Mouse (Mus musculus) heart, embryonic 11.5 days (tissue): Measurements from ENCODE around the gene Nes. TPM values are rescaled to one million over a fixed set of nuclear protein-coding genes. Genes with fewer than 3 reads are reported as not detected.

Source experiments
- polyA plus RNA-seq: library from polyadenylated mRNA; unstranded; fragments of >200 nt; fragmentation: Nextera tagmentation; extraction: Ambion mirVana; gene quantifications from 2 replicates; pipeline ENCODE4 v1.2.1, GENCODE M21; 2014

Nes gene
- polyA plus RNA-seq, 1 experiment from 2014 or later = 15.1 TPM

Other genes starting within 250 kb of the Nes start
- 0.43 and 0.66 TPM in 2 replicates for gene Lrrc71, start 222.5 kb upstream of the Nes start, polyA plus RNA-seq
- gene Ntrk1, start 175.9 kb upstream of the Nes start, polyA plus RNA-seq = 0.30 and 0.51 TPM in 2 replicates
- gene Insrr, start 174.1 kb upstream of the Nes start, polyA plus RNA-seq = 0.03 and 0.23 TPM in 2 replicates
- gene Pear1, start 146.8 kb upstream of the Nes start, polyA plus RNA-seq = 12.1 and 13.5 TPM in 2 replicates
- 0.17 TPM in 1 of 2 replicates, not detected in the other for gene Sh2d2a, start 124.3 kb upstream of the Nes start, polyA plus RNA-seq
- 14.1 and 14.5 TPM in 2 replicates for gene Prcc, start 85.5 kb upstream of the Nes start, polyA plus RNA-seq
- gene Hdgf, start 64.8 kb upstream of the Nes start, polyA plus RNA-seq = 172 and 179 TPM in 2 replicates
- gene Mrpl24, start 51.6 kb upstream of the Nes start, polyA plus RNA-seq = 67.3 and 68.2 TPM in 2 replicates
- 25.0 and 30.2 TPM in 2 replicates for gene Isg20l2, start 40.8 kb upstream of the Nes start, polyA plus RNA-seq
- 14.3 and 14.9 TPM in 2 replicates for gene Rrnad1, start 40.4 kb upstream of the Nes start, polyA plus RNA-seq
- gene Crabp2, start 22.4 kb upstream of the Nes start, polyA plus RNA-seq = 24.1 and 25.1 TPM in 2 replicates
- not detected in 2 replicates for gene Bcan, start 29.2 kb downstream of the Nes start, polyA plus RNA-seq
- not detected in 2 replicates for gene Hapln2, start 56.5 kb downstream of the Nes start, polyA plus RNA-seq
- gene Gpatch4, start 72.0 kb downstream of the Nes start, polyA plus RNA-seq = 22.1 and 23.9 TPM in 2 replicates
- 136 and 149 TPM in 2 replicates for gene Naxe, start 87.4 kb downstream of the Nes start, polyA plus RNA-seq
- not detected in 2 replicates for gene Ttc24, start 107.2 kb downstream of the Nes start, polyA plus RNA-seq
- gene Iqgap3, start 110.9 kb downstream of the Nes start, polyA plus RNA-seq = 18.5 and 21.9 TPM in 2 replicates
- 39.8 and 45.1 TPM in 2 replicates for gene Mef2d, start 171.3 kb downstream of the Nes start, polyA plus RNA-seq